Mouse (Mus musculus) spleen, adult 2 months (tissue): ENCODE results near the gene Cnst.

Source experiments
- CTCF ChIP-seq: fragments of 200-500 bp; IDR thresholded peaks from 2 replicates; pipeline ENCODE4 v1.5.1; 2011; ENCODE audit warnings: mild to moderate bottlenecking, inconsistent platforms; ENCODE audit not compliant: insufficient read depth, insufficient read length, insufficient replicate concordance; ENCODE audit errors: extremely low read depth
- POLR2A ChIP-seq: fragments of 200-500 bp; IDR thresholded peaks from 2 replicates; pipeline ENCODE4 v1.6.1; 2011; ENCODE audit warnings: low read depth, low read length, inconsistent platforms

DNA sequence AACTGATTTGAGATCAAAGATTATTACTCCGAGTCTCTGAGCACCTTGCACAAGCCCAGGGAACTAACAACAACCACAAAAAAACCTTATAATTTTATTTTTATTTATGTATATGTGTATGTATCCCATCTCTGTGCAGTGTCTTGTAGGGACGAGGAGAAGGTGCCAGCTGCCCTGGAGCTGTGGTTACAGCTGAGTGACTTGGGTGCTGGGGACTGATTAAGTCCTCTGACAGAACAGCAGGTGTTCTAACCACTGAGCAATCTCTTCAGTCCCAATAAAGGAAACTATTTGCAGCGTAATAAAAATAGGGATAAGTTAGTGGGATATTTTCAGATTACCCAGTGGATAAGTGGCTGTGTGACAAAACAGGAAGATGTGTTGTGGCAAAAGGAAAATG is 128.2 kb downstream of the Cnst start:
- TF ChIP-seq CTCF = no peak
- no peak for TF ChIP-seq POLR2A
